12 mouse cellular contexts compared by ENCODE assay signal in genomic region chr13:37438788-37439187, GRCm38 (mm10).
"Had no signal": no experiment of that assay in that cellular context is flagged by ENCODE, and none has a peak within 500 bp of the region (broad histone marks: within the 10 kb centered on the region; RNA-seq: fewer than 3 reads in every experiment).

No protein-coding gene starts in this region.

- H3K9ac ChIP-seq: liver, embryonic 12.5 days; lung, embryonic 14.5 days; midbrain, embryonic 12.5 days; neural tube, embryonic 15.5 days had no signal

- H3K4me1 ChIP-seq: midbrain, embryonic 12.5 days had no signal

- H3K4me3 ChIP-seq: liver, embryonic 12.5 days; midbrain, embryonic 12.5 days; myocyte; neural tube, embryonic 15.5 days had no signal

- H3K9me3 ChIP-seq: liver, embryonic 12.5 days; midbrain, embryonic 12.5 days; neural tube, embryonic 15.5 days had no signal

- ATAC-seq: liver, embryonic 12.5 days had no signal

- DNase-seq: kidney, adult 9 months; kidney, postnatal 36 days; left cerebral cortex, postnatal 4 days; lung, embryonic 14.5 days; right cerebral cortex, adult 18-20 months; right cerebral cortex, postnatal 25 days; thymus, postnatal 4 days had no signal

- H3K27ac ChIP-seq: kidney, postnatal 0 days; liver, embryonic 12.5 days; midbrain, embryonic 12.5 days; neural tube, embryonic 15.5 days had no signal

- H3K4me2 ChIP-seq: liver, embryonic 12.5 days; lung, embryonic 14.5 days; midbrain, embryonic 12.5 days; neural tube, embryonic 15.5 days had no signal

- H3K36me3 ChIP-seq: liver, embryonic 12.5 days; midbrain, embryonic 12.5 days; neural tube, embryonic 15.5 days had no signal
